Mouse (Mus musculus) midbrain, postnatal 0 days (tissue): ENCODE data around the gene Fank1. TPM values are rescaled to one million over a fixed set of nuclear protein-coding genes. Genes with fewer than 3 reads are reported as not detected.

Experiments
- ATAC-seq: fragments of 200-750 bp; cut with Nextera tagmentation; 2 replicates; pipeline ENCODE4 v1.8.0; 2017; ENCODE audit warnings: moderate number of reproducible peaks, mild to moderate bottlenecking, moderate TSS enrichment, moderate library complexity; ENCODE audit not compliant: low FRiP score
- DNase-seq: peaks from one replicate; pipeline ENCODE4 v3.0.0-alpha.2; 2015; ENCODE audit warnings: low spot score
- H3K27ac ChIP-seq: fragments of 300-500 bp; sonication (generic); 2 replicates; pipeline ENCODE4 v1.5.1; 2014; ENCODE audit warnings: low read depth, mild to moderate bottlenecking, low read length, mixed read lengths
- H3K27me3 ChIP-seq: fragments of 300-500 bp; sonication (generic); 2 replicates; pipeline ENCODE4 v1.6.1; 2014; ENCODE audit warnings: low read length, control low read depth, mixed read lengths; ENCODE audit not compliant: insufficient read depth
- H3K36me3 ChIP-seq: fragments of 300-500 bp; sonication (generic); 2 replicates; pipeline ENCODE4 v1.6.1; 2014; ENCODE audit warnings: low read length, control low read depth, mixed read lengths; ENCODE audit not compliant: insufficient read depth
- H3K4me1 ChIP-seq: fragments of 300-500 bp; sonication (generic); 2 replicates; pipeline ENCODE4 v1.6.1; 2014; ENCODE audit warnings: mild to moderate bottlenecking, control low read depth, antibody characterized with exemption, low read length, mixed read lengths; ENCODE audit not compliant: insufficient read depth
- H3K4me2 ChIP-seq: fragments of 300-500 bp; sonication (generic); 2 replicates; pipeline ENCODE4 v1.6.1; 2014; ENCODE audit warnings: low read depth, mild to moderate bottlenecking, low read length, mixed read lengths; ENCODE audit not compliant: poor library complexity, severe bottlenecking
- H3K4me3 ChIP-seq: fragments of 300-500 bp; sonication (generic); 2 replicates; pipeline ENCODE4 v1.5.1; 2014; ENCODE audit warnings: low read depth, mild to moderate bottlenecking, low read length, moderate library complexity
- H3K9ac ChIP-seq: fragments of 300-500 bp; sonication (generic); replicated peaks from 2 replicates; pipeline ENCODE4 v1.6.1; 2014; ENCODE audit warnings: mild to moderate bottlenecking, low read length, moderate library complexity, mixed read lengths; ENCODE audit not compliant: poor library complexity, severe bottlenecking
- H3K9me3 ChIP-seq: fragments of 300-500 bp; sonication (generic); 2 replicates; pipeline ENCODE4 v1.6.1; 2016; ENCODE audit warnings: low read length, control low read depth
- CTCF ChIP-seq: IDR thresholded peaks from 2 replicates; pipeline ENCODE4 v1.5.1; 2016; ENCODE audit warnings: antibody characterized with exemption, mild to moderate bottlenecking
- WGBS: fragments of 180-500 bp; shearing (Covaris S2); extraction: QIAGEN DNeasy Blood & Tissue Kit; methylation state at CpG from one replicate; pipeline ENCODE4 v1.1.7; 2014; 5-methylcytosine and 5-hydroxymethylcytosine counted together
- polyA plus RNA-seq: library from polyadenylated mRNA; unstranded; fragments of >200 nt; fragmentation: Nextera tagmentation; extraction: Ambion mirVana; gene quantifications from 2 replicates; pipeline ENCODE4 v1.2.1, GENCODE M21; 2015
- total RNA-seq: library from RNA; depleted of rRNA; stranded (reverse); fragments of >200 nt; gene quantifications from 2 replicates; pipeline ENCODE4 v1.2.3, GENCODE M21; 2014

Gene Fank1
- total and polyA plus RNA-seq, 2 experiments from 2014 or later = 3.0 to 8.7 TPM

- no peaks in the 10 kb centered on the region for H3K4me1 ChIP-seq
- TF ChIP-seq CTCF = no peak
- no peak overlapping the region for H3K4me2 ChIP-seq
- 86% methylated on average over 19 of the region's 19 CpGs for WGBS
- no peaks in the 10 kb centered on the region for H3K9me3 ChIP-seq
- H3K9ac ChIP-seq = no peak overlapping the region
- H3K36me3 ChIP-seq = no peaks in the 10 kb centered on the region
- H3K27me3 ChIP-seq = no peaks in the 10 kb centered on the region
- ATAC-seq (no peak), DNase-seq (no peak)
- no peak overlapping the region for H3K27ac ChIP-seq
- no peak overlapping the region for H3K4me3 ChIP-seq
Observed at GRCm38 (mm10) chr7:133888926-133889920, 112.6 kb downstream of the Fank1 start.

GRCm38 (mm10) chr7:133889986-133890385 lies 113.3 kb downstream of the Fank1 start:
- H3K9me3 ChIP-seq = no peaks in the 10 kb centered on the region
- no peak overlapping the region for H3K4me3 ChIP-seq
- no peaks in the 10 kb centered on the region for H3K4me1 ChIP-seq
- 89% methylated on average over 4 of the region's 4 CpGs for WGBS
- ATAC-seq (no peak), DNase-seq (no peak)
- H3K4me2 ChIP-seq = no peak overlapping the region
- H3K27ac ChIP-seq = no peak overlapping the region
- no peak for TF ChIP-seq CTCF
- H3K27me3 ChIP-seq = no peaks in the 10 kb centered on the region
- no peaks in the 10 kb centered on the region for H3K36me3 ChIP-seq
- no peak overlapping the region for H3K9ac ChIP-seq

- no peak overlapping the region for H3K4me2 ChIP-seq
- WGBS = 90% methylated on average over 9 of the region's 9 CpGs
- H3K9ac ChIP-seq = no peak overlapping the region
- H3K4me3 ChIP-seq = no peak overlapping the region
- H3K27ac ChIP-seq = no peak overlapping the region
- no peaks in the 10 kb centered on the region for H3K4me1 ChIP-seq
- DNase-seq (no peak), ATAC-seq (no peak)
- no peaks in the 10 kb centered on the region for H3K9me3 ChIP-seq
- no peak for TF ChIP-seq CTCF
- H3K27me3 ChIP-seq = no peaks in the 10 kb centered on the region
- no peaks in the 10 kb centered on the region for H3K36me3 ChIP-seq
Observed at GRCm38 (mm10) chr7:133891298-133891697, 114.6 kb downstream of the Fank1 start.

- DNase-seq (no peak), ATAC-seq (no peak)
- Histone ChIP-seq H3K4me3 (no peak overlapping the region), H3K27ac (no peak overlapping the region), H3K36me3 (no peaks in the 10 kb centered on the region), H3K9me3 (no peaks in the 10 kb centered on the region), H3K4me2 (no peak overlapping the region), H3K9ac (no peak overlapping the region), H3K4me1 (no peaks in the 10 kb centered on the region), H3K27me3 (no peaks in the 10 kb centered on the region)
- no peak for TF ChIP-seq CTCF
- WGBS = 69% methylated on average over 4 of the region's 4 CpGs
Observed at GRCm38 (mm10) chr7:133891796-133892195, 115.1 kb downstream of the Fank1 start.

- Histone ChIP-seq H3K9me3 (no peaks in the 10 kb centered on the region), H3K9ac (no peak overlapping the region), H3K4me3 (no peak overlapping the region), H3K27ac (no peak overlapping the region), H3K4me2 (no peak overlapping the region), H3K27me3 (no peaks in the 10 kb centered on the region), H3K36me3 (0 out of 2 replicates have a peak, but pooled peaks cover 2% of the 10 kb centered on the region), H3K4me1 (no peaks in the 10 kb centered on the region)
- no peak for ATAC-seq
- TF ChIP-seq CTCF = no peak
- DNase-seq = no peak
- WGBS = 87% methylated on average over 4 of the region's 4 CpGs
Observed at GRCm38 (mm10) chr7:133899391-133899790, 122.7 kb downstream of the Fank1 start.

GRCm38 (mm10) chr7:133908966-133909365 lies 132.3 kb downstream of the Fank1 start:
- no peaks in the 10 kb centered on the region for H3K4me1 ChIP-seq
- no peak overlapping the region for H3K9ac ChIP-seq
- TF ChIP-seq CTCF = no peak
- H3K27me3 ChIP-seq = no peaks in the 10 kb centered on the region
- no peak overlapping the region for H3K27ac ChIP-seq
- ATAC-seq (no peak), DNase-seq (no peak)
- no peak overlapping the region for H3K4me2 ChIP-seq
- no peak overlapping the region for H3K4me3 ChIP-seq
- 87% methylated on average over 4 of the region's 4 CpGs for WGBS
- no peaks in the 10 kb centered on the region for H3K36me3 ChIP-seq
- no peaks in the 10 kb centered on the region for H3K9me3 ChIP-seq
